Mouse (Mus musculus) limb, embryonic 12.5 days (tissue): ENCODE measurements around the gene Olfr1458. TPM values are rescaled to one million over a fixed set of nuclear protein-coding genes. Genes with fewer than 3 reads are reported as not detected.

Source experiments
- ATAC-seq: fragments of 200-750 bp; cut with Nextera tagmentation; 2 replicates; pipeline ENCODE4 v1.8.0; 2017; ENCODE audit warnings: low read depth, moderate TSS enrichment; ENCODE audit not compliant: insufficient number of reproducible peaks, insufficient read depth, low FRiP score, low TSS enrichment
- H3K27ac ChIP-seq: fragments of 300-500 bp; sonication (generic); 2 replicates; pipeline ENCODE4 v1.5.1; 2016; ENCODE audit warnings: mild to moderate bottlenecking, moderate library complexity
- H3K27me3 ChIP-seq: fragments of 300-500 bp; sonication (generic); 2 replicates; pipeline ENCODE4 v1.6.1; 2016; ENCODE audit warnings: mild to moderate bottlenecking, moderate library complexity
- H3K36me3 ChIP-seq: fragments of 300-500 bp; sonication (generic); 2 replicates; pipeline ENCODE4 v1.6.1; 2016; ENCODE audit warnings: mild to moderate bottlenecking, moderate library complexity
- H3K4me1 ChIP-seq: fragments of 300-500 bp; sonication (generic); replicated peaks from 2 replicates; pipeline ENCODE4 v1.6.1; 2016
- H3K4me2 ChIP-seq: fragments of 300-500 bp; sonication (generic); 2 replicates; pipeline ENCODE4 v1.6.1; 2016; ENCODE audit warnings: mild to moderate bottlenecking, moderate library complexity
- H3K4me3 ChIP-seq: fragments of 300-500 bp; sonication (generic); replicated peaks from 2 replicates; pipeline ENCODE4 v1.5.1; 2016; ENCODE audit warnings: mild to moderate bottlenecking
- H3K9ac ChIP-seq: fragments of 300-500 bp; sonication (generic); replicated peaks from 2 replicates; pipeline ENCODE4 v1.6.1; 2016; ENCODE audit warnings: mild to moderate bottlenecking, moderate library complexity
- H3K9me3 ChIP-seq: fragments of 300-500 bp; sonication (generic); 2 replicates; pipeline ENCODE4 v1.6.1; 2016; ENCODE audit warnings: mild to moderate bottlenecking, moderate library complexity
- WGBS: fragments of 180-500 bp; shearing (Covaris S2); methylation state at CpG from one replicate; pipeline ENCODE4 v1.1.7; 2016; 5-methylcytosine and 5-hydroxymethylcytosine counted together
- polyA plus RNA-seq: library from polyadenylated mRNA; unstranded; fragments of >200 nt; fragmentation: Nextera tagmentation; extraction: Ambion mirVana; gene quantifications from 2 replicates; pipeline ENCODE4 v1.2.1, GENCODE M21; 2016

Olfr1458 gene
- not detected in 2 replicates for polyA plus RNA-seq

- Histone ChIP-seq H3K9ac (no peak within 1 kb of the TSS), H3K4me1 (no peaks in the 10 kb centered on the region), H3K4me3 (no peak within 1 kb of the TSS), H3K27me3 (no peaks in the 10 kb centered on the region), H3K4me2 (no peak within 1 kb of the TSS), H3K27ac (no peak within 1 kb of the TSS), H3K9me3 (peaks cover 27% of the 10 kb centered on the region), H3K36me3 (no peaks in the 10 kb centered on the region)
- WGBS = 83% methylated on average over 3 of the region's 3 CpGs
- ATAC-seq = no peak
These were observed at the start of gene Olfr1458 for GRCm38 (mm10) chr19:13106675-13107074. Olfr1458 (minus strand) TSS chr19:13106775.

GRCm38 (mm10) chr19:13149449-13149848, 42.9 kb upstream of the Olfr1458 start, which contains the start of gene Olfr1459:
Olfr1459 (minus strand) TSS chr19:13149549.
- WGBS = 82% methylated on average over 1 of the region's 1 CpGs
- no peak for ATAC-seq
- no peaks in the 10 kb centered on the region for H3K4me1 ChIP-seq

GRCm38 (mm10) chr19:13097791-13098190, 8.8 kb downstream of the Olfr1458 start, which contains the start of gene Olfr1457:
Olfr1457 (minus strand) TSS chr19:13097891.
- Histone ChIP-seq H3K9me3 (peaks cover 11% of the 10 kb centered on the region), H3K36me3 (no peaks in the 10 kb centered on the region), H3K4me3 (no peak within 1 kb of the TSS), H3K4me1 (no peaks in the 10 kb centered on the region), H3K9ac (no peak within 1 kb of the TSS), H3K27ac (no peak within 1 kb of the TSS), H3K4me2 (no peak within 1 kb of the TSS), H3K27me3 (no peaks in the 10 kb centered on the region)
- WGBS = 72% methylated on average over 2 of the region's 2 CpGs
- no peak for ATAC-seq

More at GRCm38 (mm10) chr19:13149449-13149848, 42.9 kb upstream of the Olfr1458 start, which contains the start of gene Olfr1459:
- Histone ChIP-seq H3K4me3 (no peak within 1 kb of the TSS), H3K27ac (no peak within 1 kb of the TSS), H3K36me3 (no peaks in the 10 kb centered on the region), H3K4me2 (no peak within 1 kb of the TSS), H3K9ac (no peak within 1 kb of the TSS), H3K27me3 (no peaks in the 10 kb centered on the region), H3K9me3 (peaks cover 30% of the 10 kb centered on the region)

GRCm38 (mm10) chr19:13093908-13094307, 12.7 kb downstream of the Olfr1458 start:
- no peak overlapping the region for H3K4me2 ChIP-seq
- ATAC-seq = no peak
- WGBS = 85% methylated on average over 1 of the region's 1 CpGs
- H3K4me1 ChIP-seq = no peaks in the 10 kb centered on the region
- no peak overlapping the region for H3K27ac ChIP-seq
- peaks cover 21% of the 10 kb centered on the region for H3K9me3 ChIP-seq
- H3K4me3 ChIP-seq = no peak overlapping the region
- no peaks in the 10 kb centered on the region for H3K27me3 ChIP-seq
- H3K36me3 ChIP-seq = no peaks in the 10 kb centered on the region
- no peak overlapping the region for H3K9ac ChIP-seq

GRCm38 (mm10) chr19:13060310-13060709, 46.3 kb downstream of the Olfr1458 start, which contains the start of gene Olfr1454:
Olfr1454 (plus strand) TSS chr19:13060610.
- Histone ChIP-seq H3K4me3 (no peak within 1 kb of the TSS), H3K27ac (no peak within 1 kb of the TSS), H3K9ac (no peak within 1 kb of the TSS), H3K9me3 (peaks cover 19% of the 10 kb centered on the region), H3K4me2 (no peak within 1 kb of the TSS), H3K4me1 (no peaks in the 10 kb centered on the region), H3K27me3 (no peaks in the 10 kb centered on the region), H3K36me3 (no peaks in the 10 kb centered on the region)
- 74% methylated on average over 2 of the region's 2 CpGs for WGBS
- no peak for ATAC-seq

Other genes starting within 250 kb of the Olfr1458 start
- gene Olfr1444, start 249.5 kb downstream of the Olfr1458 start, polyA plus RNA-seq = not detected in 2 replicates
- gene Olfr1445, start 222.9 kb downstream of the Olfr1458 start, polyA plus RNA-seq = not detected in 2 replicates
- gene Olfr1446, start 213.3 kb downstream of the Olfr1458 start, polyA plus RNA-seq = not detected in 2 replicates
- not detected in 2 replicates for gene Olfr1447, start 203.0 kb downstream of the Olfr1458 start, polyA plus RNA-seq
- gene Olfr1448, start 182.4 kb downstream of the Olfr1458 start, polyA plus RNA-seq = not detected in 2 replicates
- not detected in 2 replicates for gene Olfr1449, start 175.9 kb downstream of the Olfr1458 start, polyA plus RNA-seq
- not detected in 2 replicates for gene Olfr1450, start 156.5 kb downstream of the Olfr1458 start, polyA plus RNA-seq
- gene Olfr1451, start 111.8 kb downstream of the Olfr1458 start, polyA plus RNA-seq = not detected in 2 replicates
- gene Olfr1453, start 78.4 kb downstream of the Olfr1458 start, polyA plus RNA-seq = not detected in 2 replicates
- not detected in 2 replicates for gene Olfr1454, start 46.2 kb downstream of the Olfr1458 start, polyA plus RNA-seq
- gene Olfr1457, start 8.9 kb downstream of the Olfr1458 start, polyA plus RNA-seq = not detected in 2 replicates
- not detected in 2 replicates for gene Olfr1459, start 42.8 kb upstream of the Olfr1458 start, polyA plus RNA-seq
- not detected in 2 replicates for gene Olfr1461, start 56.2 kb upstream of the Olfr1458 start, polyA plus RNA-seq
- not detected in 2 replicates for gene Olfr1462, start 79.0 kb upstream of the Olfr1458 start, polyA plus RNA-seq
- not detected in 2 replicates for gene Olfr1463, start 124.6 kb upstream of the Olfr1458 start, polyA plus RNA-seq
- not detected in 2 replicates for gene Olfr1465, start 208.8 kb upstream of the Olfr1458 start, polyA plus RNA-seq
- gene Olfr1466, start 232.1 kb upstream of the Olfr1458 start, polyA plus RNA-seq = not detected in 2 replicates